Mouse (Mus musculus) adrenal gland (tissue): Measurements from ENCODE around the gene Pitpnm2.

Experiments
- intact Hi-C: fragments of 180-260 bp; cut with DNase I; formaldehyde crosslinking; loops from one replicate; pipeline ENCODE4 v1.15.1; 2025

Gene Pitpnm2

GRCm38 (mm10) chr5:124100128-124101044, 149.2 kb downstream of the Pitpnm2 start:
- intact Hi-C loops: no loop called here

GRCm38 (mm10) chr5:124098923-124099322, 150.6 kb downstream of the Pitpnm2 start:
- intact Hi-C loops: no loop called here

- intact Hi-C loops: no loop called here
These were observed 153.8 kb downstream of the Pitpnm2 start, which contains the start of gene Abcb9 for GRCm38 (mm10) chr5:124095596-124096232. Gene Abcb9 (minus strand): TSS chr5:124095798.

- intact Hi-C loops: no loop called here
These were observed 154.4 kb downstream of the Pitpnm2 start for GRCm38 (mm10) chr5:124095077-124095581.

GRCm38 (mm10) chr5:124093852-124094604, 155.5 kb downstream of the Pitpnm2 start:
- intact Hi-C loops: no loop called here

- intact Hi-C loops: no loop called here
These were observed 156.3 kb downstream of the Pitpnm2 start for GRCm38 (mm10) chr5:124093120-124093794.

GRCm38 (mm10) chr5:124091951-124092406, 157.6 kb downstream of the Pitpnm2 start:
- intact Hi-C loops: no loop called here

DNA sequence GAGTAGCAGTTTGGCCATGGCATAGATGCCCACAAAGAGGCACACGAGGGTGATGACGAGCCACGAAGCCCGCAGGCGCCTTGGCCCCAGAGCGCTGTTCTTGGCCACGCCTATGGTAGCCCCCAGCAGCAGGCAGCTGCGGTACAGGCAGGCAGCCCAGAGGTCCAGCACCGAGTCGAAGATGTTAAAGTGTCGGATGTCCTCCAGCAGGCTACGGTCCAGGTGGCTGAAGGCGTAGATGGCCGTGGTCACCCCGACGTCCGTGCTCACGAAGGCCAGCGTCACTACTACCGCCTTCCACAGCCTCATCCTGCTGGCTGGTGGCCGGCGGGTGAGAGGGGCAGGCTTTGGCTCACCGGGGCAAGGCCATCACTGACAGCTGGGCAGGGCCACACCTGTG, 159.7 kb downstream of the Pitpnm2 start:
- intact Hi-C loops: no loop called here

DNA sequence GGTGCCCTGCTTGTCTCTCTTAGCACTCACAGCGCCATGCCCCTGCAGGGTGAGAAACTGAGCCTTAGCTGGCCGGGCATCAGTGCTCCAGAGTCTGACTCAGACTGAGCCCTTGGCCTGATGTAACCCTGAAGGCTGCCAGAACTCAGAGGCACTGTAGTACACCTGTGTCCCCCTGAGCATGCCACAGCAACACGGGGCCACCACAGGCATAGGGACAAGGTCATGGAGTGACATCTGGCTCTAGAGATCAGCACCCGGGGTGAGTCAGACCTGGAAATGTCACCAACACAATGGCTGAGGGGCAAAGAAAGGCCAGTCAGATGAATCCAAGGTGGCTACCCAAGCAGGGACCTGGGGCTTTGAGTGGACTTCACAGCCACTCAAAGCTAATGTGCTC, 162.7 kb downstream of the Pitpnm2 start:
- intact Hi-C loops: no loop called here

DNA sequence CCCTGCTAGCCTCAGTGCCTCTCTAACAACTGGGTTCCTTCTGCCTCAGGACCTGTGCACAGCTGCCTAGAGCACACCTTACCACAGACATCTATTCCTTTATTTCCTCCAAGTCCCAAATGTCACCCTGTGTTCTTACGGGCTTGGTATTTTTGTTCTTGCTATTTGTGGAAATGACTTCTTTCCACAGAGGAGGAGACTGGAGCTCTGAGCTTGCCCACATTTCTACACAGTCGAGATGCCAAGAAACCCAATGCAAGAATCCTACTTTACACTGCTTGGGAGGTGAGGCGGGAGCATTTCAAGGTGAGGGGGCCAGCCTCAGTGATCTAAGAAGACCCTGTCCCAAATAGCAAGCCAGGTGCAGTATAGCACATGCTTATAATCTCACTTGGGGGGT, 164.0 kb downstream of the Pitpnm2 start:
- intact Hi-C loops: no loop called here

DNA sequence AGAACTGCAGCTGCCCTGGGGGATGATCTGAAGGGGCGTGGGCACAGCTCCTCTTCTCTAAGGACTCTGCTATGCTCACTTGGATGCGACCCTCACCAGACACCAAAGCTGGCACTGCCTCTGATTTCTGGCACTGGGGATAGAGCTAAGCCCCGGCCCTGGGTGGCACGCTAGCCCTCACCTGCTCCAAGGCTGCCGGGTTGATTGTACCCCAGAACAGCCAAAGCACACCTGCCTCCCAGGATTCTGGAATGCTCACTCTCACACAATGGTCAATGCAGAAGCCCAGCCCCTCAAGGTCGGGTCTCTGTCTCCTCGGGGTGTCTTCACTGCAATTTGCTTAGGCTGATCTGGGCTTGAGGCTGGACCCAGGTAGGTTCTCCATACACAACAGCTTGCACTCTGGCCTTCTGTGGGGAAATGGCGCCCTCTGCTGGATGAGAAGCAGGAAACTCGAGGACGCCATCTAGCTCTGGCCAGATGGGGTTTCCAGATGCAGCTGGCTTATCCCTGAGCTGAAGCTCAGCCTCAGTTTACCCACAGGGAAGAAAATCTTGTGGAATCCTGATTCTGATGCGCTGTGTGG, 164.9 kb downstream of the Pitpnm2 start:
- intact Hi-C loops: loop anchor here (1.0 to 5.0 kb wide), 2 partner anchors 84 to 137 kb away; no protein-coding TSS in a partner anchor

DNA sequence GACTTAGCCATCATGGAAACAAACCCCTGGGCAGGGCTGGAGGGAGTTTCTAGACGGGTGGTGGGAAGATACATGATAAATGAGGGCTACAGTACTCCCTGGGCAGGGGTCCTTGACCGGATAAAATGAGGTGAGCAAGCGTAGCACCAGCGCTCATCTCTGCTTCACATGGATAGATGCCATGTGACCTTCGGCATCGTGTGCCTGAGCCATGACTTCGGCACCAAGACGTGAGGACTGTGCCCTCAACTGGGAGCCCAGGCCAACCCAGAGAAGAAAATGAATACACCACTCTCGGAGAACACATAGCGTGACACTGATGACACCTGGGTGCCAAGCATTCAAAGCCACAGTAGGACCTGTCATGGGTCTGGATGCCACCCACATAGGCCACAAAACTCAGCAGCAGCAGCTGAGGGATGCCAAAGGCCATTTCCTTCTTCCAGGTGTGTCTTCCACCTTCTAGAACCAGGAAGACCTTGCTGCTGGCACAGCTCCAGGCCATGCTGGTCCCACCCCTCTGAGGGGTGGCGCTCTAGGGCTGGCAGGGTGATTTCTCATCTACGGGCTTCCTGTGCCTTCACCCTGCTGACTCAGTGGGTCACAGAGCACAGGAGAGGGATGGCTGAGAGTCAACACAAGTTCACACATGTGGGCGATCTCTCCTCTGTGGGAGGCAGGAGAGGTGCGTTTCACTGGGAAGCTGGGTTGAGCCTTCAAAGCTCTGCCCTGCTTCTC, 165.5 kb downstream of the Pitpnm2 start:
- intact Hi-C loops: loop anchor here (1.0 to 5.0 kb wide), 2 partner anchors 84 to 137 kb away; no protein-coding TSS in a partner anchor

DNA sequence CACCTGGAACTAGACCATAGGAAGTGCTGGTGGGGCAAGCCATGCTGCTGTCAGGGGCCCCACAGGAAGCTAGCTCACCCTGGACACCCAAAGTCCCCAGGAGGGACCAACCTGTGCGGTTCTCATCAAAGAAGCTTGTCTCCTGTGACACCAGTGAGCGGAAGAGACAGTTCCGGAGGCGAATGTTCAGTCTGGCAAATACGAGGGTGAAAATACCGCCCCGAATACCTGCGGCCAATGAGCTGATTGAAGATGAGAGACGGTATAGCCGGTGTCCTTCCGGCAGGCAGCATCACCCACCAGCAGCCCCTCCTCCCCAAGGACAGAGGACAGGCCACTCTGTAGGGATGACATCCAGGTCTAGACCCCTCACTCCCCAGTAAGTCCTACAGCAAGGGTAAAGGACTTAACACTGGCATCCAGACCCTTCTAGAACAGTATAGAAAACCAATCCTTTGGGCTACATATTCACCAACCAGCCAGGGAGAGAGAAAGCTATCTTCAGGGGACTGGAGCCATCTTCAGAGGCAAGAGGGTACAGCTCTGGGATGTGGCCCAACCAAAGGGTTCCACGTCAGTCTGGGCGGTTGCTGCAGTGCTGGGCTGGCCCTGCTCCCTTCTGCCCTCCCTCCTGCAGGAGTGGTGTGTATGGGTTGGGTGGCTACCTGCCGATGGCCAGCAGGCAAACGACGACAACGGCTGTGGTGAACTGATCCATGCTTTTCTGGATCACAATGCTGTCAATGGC, 166.4 kb downstream of the Pitpnm2 start:
- intact Hi-C loops: loop anchor here (5.0 kb wide), 1 partner anchor 136 kb away; no protein-coding TSS in a partner anchor

DNA sequence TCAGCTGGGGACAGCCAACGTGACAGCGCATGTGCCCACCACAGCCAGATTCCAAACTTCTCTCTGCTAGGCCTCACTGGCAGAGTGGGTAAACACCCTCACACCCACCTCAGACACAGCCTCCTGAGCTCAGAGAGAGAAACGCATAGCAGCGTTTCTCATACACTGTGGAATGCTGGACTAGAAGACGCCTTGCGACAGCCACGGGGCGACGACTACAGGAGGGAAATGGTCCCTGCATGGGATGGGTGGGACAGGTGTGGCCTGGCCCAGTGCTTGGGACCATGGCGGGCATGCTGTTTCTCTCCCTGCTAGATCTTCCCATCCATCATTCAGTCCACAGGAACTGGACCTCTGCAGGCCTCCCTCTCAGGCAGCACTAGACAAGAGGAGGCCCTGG, 167.1 kb downstream of the Pitpnm2 start:
- intact Hi-C loops: loop anchor here (5.0 kb wide), 1 partner anchor 135 kb away; no protein-coding TSS in a partner anchor

- intact Hi-C loops: loop anchor here (5.0 kb wide), 2 partner anchors 43 to 133 kb away; no protein-coding TSS in a partner anchor
These were observed 169.7 kb downstream of the Pitpnm2 start for GRCm38 (mm10) chr5:124079880-124080279.

DNA sequence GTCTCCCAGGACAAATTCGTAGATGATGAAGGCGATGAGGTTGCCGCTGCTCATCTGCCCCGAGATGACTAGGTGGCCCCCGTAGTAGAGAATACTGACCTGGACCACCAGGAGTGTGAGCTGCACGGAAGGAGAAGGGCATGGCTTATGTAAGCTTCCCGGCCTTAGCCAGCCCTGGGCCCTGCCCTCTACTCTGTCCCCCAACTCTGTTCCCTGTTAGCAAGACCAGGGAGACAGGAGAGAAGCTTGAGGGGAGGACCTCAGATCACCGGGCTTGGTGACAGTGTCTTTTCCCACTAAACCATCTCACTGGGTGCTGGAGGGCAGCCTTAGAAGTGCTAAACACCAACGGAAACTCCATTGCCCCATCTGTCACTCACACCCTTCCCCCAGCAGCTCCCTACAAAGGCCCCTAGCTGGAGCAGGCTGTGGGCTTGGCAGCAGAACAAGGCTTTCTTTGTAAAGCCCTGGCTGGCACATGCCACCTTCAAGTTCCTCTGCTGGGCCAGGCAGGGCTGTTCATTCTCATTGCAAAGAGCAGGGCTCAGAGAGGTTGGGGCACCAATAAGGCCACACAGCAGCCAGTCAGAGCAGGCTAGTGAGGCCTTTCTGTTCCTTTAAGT, 170.7 kb downstream of the Pitpnm2 start:
- intact Hi-C loops: loop anchor here (5.0 kb wide), 1 partner anchor 42 kb away; no protein-coding TSS in a partner anchor

DNA sequence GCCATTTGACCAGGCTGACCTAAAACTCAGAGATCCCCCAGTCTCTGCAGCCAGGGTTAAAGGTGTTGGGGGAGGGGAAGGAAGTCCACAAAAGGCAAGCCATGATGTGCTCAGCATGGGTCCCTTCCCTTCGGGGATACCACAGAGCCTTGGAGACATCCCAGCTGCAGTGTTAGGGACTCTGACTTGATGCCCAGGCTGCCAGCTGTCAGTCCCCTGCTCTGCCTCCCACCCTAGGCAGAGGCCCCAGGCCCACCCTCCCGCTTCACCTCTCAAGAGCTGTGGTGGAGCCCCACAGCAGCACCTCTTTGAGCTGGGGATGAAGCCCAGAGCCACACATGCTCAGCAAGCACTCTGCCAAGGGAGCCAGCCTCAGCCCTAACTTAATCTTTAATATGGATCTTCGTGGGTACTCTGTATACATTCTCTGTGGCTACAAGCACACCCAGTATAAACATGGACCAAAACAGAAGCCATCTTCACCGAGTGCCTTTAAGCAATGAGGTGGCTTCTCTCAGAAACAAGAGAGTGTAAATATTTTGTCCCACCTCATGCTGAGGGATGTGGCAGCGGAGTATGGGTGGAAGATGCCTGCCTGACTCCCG, 171.6 kb downstream of the Pitpnm2 start:
- intact Hi-C loops: loop anchor here (5.0 kb wide), 1 partner anchor 41 kb away; no protein-coding TSS in a partner anchor
